Mouse (Mus musculus): Measurements from ENCODE around the gene Theg.

The Theg gene

DNA sequence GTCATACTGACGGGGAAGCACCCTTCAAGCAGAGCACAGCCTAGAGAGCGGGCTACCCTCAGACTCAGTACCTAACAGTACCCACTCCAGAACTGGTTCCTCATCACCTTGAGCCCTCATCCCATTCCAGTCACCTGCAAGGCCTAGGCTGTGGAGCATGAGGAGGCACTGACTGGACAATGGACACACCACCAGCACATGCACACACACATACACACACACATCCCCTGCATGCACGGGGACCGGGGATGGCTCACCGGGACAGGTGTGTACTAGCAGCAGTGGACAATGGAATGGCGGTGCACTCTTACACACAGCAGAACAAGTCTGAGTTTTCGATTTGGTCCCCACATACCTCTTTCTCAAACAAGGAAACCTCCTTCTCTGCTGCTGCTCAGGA is 49.9 kb downstream of the Theg start:
- no peak for DNase-seq (ENCODE audit: extremely low read depth, low read depth)

DNA sequence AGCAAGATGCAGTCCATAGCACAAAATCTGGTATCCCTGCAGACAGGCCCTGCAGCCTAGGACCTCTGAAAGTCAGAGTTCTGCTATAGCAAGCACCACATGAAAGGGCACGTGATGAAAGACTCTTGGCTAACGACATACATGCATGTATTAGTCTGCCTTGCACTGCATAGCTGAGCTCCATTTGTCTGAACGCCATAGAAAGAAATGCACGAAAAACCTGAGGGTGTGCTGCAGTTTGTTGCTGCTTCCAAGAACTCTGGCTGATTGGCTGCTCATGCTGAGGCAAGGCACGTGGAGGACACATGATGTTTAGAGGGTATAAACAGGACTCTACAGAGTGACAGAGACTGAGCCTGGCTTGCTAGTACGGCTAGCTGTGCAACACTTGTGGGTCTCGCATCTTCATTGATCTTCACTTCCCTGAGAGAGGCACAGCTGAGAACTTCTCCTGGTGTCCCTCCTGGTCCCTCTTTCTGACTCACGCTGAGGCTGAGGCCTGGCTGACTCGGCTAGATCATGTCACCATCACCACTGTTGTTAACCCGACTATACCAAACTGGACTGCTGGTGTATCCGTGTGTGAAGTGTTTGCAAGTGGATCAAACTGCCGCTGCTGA is 50.6 kb downstream of the Theg start:
- DNase-seq (ENCODE audit: extremely low read depth, low read depth) = no peak

DNA sequence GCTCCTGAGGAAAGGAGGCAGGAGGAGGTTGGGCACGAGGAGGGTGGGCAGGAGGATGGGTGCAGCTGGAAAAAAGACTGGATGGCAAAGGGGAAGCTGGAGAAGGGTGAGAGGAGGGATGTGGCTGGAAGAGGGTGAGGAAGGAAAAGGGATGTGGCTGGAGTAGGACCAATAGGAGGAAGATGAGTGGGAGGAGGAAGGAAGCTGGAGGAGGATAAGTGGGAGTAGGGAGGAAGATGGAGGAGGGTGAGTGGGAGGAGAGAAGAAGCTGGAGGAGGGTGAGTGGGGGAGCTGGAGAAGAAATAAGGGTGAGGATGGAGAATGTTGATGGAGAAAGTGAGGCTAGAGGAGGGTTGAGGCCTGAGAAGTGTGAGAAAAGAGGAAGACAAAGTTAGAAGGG is 51.7 kb downstream of the Theg start:
- no peak for DNase-seq (ENCODE audit: extremely low read depth, low read depth)

DNA sequence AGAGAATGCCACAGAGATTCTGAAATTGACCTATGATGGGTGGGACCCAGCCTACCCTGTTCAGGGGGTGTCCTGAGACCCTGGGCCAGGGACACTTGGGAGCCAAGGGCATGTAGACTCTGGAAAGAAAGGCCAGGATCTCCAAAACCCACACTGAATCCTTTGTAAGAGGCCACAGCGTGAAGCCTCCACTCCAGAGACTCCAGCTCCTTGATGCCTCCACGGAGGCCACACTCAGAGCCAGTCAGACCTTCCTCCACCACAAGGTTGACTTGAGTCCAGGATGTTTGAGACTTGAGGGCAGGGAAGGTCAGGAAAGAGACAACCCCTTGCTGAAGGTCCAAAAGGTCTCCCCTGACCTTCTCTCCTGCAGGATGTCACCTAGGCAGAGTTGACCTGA is 52.7 kb downstream of the Theg start:
- no peak for DNase-seq (ENCODE audit: extremely low read depth, low read depth)

DNA sequence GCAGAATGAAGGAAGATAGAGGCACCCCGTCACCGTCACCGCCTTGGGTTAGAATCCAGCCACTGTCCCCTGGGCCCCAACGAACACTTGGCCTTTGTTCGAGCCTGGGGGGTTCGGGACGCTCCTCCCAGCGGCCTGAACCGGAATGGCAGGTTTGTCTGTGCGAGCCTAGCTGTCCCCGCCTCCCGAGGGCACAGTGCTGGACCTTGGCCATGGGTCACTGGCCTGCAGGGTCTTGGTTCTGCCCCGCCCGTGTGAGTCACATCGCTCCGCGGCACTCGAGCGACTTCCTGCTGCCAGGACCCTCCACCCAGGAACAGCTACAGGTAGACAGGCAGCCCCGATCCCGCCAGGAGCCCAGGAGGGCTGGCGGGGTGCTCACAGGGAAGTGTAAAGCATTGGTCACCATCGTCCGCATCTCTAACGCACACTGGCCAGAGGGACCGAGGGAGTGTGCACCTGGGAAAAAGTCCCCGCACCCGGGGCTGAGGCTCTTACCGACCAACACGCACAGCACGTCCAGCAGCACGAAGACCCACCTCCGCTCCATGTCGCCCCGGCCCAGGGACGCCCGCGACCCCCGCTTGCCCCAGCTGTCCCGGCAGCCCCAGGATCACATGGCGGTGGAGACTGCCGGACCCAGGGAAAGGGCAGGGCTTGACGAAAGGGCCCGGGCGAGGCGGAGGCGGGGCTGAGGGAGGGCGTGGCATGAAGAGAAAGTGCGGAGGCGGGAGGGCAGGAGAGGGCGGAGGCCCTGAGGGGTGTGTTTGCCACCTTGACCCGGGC is 53.8 kb downstream of the Theg start, which contains the start of gene Plpp2:
Gene Plpp2, minus strand, starts transcription at position 671 of the 786 bp plus-strand sequence.
- no peak for DNase-seq (ENCODE audit: extremely low read depth, low read depth)

DNA sequence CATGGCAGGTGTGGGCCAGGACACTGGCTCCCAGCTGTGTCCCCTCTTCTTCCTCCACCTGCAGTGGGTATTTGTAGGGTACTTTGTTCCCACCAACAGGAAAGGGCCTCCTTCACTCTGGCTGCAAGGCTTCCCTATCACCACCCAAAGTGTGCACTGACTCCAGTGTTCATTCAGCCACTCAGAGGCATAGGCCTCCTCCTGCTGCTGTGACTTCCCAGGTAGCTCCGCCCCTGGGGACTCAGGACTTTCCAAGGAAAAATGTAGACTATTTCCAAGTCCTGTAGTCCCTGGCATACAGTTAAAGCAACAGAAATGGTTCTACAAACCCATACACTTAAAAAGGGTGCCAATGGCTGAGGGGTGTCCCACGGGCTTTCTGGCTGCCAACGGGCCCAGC is 54.5 kb downstream of the Theg start:
- no peak for DNase-seq (ENCODE audit: extremely low read depth, low read depth)

DNA sequence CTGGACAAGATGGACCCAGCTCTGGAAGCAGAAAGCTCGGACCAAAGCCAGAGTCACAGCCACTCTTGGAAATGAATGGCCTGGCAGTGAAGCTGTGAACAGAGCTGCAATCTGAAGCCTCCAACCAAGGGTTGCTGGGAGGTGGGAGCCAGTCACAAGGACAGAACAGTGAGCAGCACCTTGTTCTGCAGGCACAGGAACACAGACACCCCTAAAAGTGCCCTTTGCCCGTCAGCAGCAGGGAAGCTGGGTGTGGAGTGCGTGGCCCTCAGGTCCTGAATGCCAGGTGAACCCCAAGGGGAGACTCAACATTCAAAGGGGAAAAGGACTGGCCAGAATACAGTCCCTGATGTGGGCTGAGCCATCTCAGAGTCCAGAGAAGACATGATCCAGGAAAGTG is 55.5 kb downstream of the Theg start:
- DNase-seq (ENCODE audit: extremely low read depth, low read depth) = no peak

DNA sequence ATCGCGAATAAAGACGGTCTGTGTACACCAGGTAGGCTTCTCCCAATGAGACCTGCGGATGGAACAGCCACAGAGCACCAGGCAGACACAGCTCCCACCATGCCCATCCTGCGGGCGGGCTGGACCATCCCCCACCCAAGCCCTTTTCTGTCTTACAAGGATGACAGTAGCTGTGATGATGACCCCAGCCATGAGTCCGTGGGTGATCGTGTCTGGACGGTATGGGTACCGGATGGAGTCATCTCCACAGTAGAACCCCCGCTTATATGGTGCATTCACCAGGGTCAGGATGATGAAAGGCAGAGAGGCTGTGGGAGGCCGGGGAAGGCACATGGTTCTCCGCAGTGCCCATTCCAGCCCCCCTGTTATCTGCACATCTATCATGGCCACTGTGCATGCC is 56.4 kb downstream of the Theg start:
- DNase-seq (ENCODE audit: extremely low read depth, low read depth) = no peak

DNA sequence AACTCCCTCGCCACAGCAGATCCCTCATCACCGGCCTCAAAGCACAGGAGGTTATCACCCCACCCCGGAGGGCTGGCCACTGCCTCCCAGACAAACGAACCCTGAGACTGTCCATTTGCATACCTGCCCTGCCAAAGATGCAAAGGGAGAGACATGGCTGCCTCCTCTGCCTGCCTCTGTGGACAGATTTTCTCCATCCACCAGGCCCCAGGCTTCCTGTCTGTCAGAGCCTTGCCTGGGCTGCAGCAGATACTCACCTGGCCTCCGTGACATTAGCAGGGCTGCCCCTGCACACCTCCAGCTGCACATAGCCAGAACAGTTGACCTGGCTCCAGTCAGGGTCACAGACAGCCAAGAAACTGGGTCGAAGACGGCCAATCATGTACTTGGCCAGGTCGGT is 56.9 kb downstream of the Theg start:
- DNase-seq (ENCODE audit: extremely low read depth, low read depth) = no peak

DNA sequence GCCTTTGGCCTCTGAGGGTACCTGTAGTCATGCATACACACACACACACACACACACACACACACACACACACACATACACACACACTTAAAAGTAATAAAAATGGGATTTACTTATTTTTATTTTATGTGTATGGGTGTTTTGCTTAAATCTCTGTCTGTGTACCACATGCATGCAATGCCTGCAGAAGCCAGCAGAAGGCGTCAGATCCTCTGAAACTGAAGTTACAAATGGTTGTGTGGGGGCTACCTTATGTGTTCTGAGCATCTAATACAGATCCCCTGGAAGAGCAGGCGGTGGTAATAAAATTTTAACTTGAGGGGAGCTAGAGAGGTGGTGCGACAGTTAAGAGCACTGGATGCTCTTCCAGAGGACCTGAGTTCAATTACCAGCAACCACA is 59.0 kb downstream of the Theg start:
- DNase-seq (ENCODE audit: extremely low read depth, low read depth) = no peak

DNA sequence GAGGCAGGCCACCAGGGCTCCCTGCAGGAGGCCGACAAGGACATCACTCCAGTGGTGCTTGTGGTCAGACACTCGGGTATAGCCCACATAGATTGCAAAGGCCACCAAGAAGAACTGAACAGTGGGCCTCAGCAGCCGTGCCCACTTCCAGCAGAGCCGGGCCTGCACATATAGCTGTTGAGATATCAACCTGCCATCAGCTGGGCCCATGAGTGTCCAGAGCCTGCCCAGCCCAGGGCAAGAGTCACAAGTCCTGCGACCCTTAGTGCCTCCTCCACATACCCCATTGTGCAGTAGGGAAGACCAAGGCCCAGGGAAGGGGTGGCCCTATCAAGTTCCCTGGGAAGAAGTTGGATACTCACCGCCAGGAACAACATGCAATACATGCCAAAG is 59.7 kb downstream of the Theg start:
- no peak for DNase-seq (ENCODE audit: extremely low read depth, low read depth)

DNA sequence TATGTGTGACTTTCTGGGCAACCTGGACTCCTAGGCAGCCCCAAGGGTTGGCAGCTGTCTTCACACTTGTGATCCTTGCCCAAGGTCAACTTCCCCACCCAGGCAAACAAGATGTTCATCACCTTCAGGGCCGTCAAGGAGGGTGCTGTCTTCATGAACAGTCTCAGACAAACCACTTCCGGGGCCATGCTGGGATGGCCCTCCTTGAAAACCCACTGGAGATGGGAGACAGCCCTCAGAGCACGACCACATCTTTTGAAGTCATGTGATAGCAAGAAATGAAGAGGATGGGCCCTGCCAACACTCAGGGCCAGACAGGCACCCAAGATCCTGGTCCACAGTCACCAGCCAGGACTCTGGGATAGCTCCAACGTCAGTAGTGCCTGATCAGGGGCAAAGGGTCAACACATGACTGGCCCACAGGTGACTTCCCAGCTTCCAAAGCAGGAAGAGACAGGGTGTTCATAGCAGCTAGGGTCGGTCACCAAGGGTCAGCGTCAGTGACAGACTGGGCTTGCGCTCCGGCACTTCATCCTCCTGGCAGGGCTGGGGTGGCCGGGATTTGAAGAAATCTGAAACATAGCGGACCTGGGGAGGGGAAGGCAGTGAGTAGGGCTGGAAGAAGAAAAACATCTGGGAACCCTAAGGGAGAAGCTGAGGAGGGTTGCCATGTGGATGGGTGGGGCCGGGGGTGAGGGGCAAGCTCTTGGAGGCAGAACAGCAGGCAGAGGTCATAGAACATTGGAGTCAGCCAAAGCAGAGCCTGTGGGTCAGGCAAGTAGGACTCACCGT is 60.3 kb downstream of the Theg start:
- no peak for DNase-seq (ENCODE audit: extremely low read depth, low read depth)

Measured in MEL-GATA-1-ER (cell line).